Mouse (Mus musculus) right cerebral cortex, postnatal 4 days (tissue): ENCODE results near the gene Baz1b.

Source experiments
- DNase-seq: peaks from one replicate; pipeline ENCODE4 v3.0.0-alpha.2; 2022

The Baz1b gene

GRCm38 (mm10) chr5:135186621-135187348 is at the start of gene Baz1b:
Gene Baz1b (plus strand): TSS chr5:135187264.
- DNase-seq = peak; percentile 95

- no peak for DNase-seq
These were observed 47.2 kb upstream of the Baz1b start for GRCm38 (mm10) chr5:135139881-135140280.

- DNase-seq = no peak
These were observed 42.6 kb upstream of the Baz1b start for GRCm38 (mm10) chr5:135144469-135144868.

GRCm38 (mm10) chr5:135145532-135145931 is 41.5 kb upstream of the Baz1b start:
- DNase-seq = no peak

- DNase-seq = no peak
These were observed 41.1 kb upstream of the Baz1b start for GRCm38 (mm10) chr5:135145955-135146354.

GRCm38 (mm10) chr5:135148715-135149052 is 38.4 kb upstream of the Baz1b start:
- no peak for DNase-seq

- peak; percentile 90 for DNase-seq
These were observed 37.8 kb upstream of the Baz1b start, which contains the start of gene Tbl2 for GRCm38 (mm10) chr5:135149053-135149819. Gene Tbl2 (plus strand): TSS chr5:135149657.

- no peak for DNase-seq
These were observed 37.3 kb upstream of the Baz1b start for GRCm38 (mm10) chr5:135149820-135150178.

- DNase-seq = no peak
These were observed 30.6 kb upstream of the Baz1b start for GRCm38 (mm10) chr5:135156496-135156895.

GRCm38 (mm10) chr5:135161221-135161620 is 25.8 kb upstream of the Baz1b start:
- no peak for DNase-seq

- no peak for DNase-seq
These were observed 25.4 kb upstream of the Baz1b start for GRCm38 (mm10) chr5:135161650-135162049.

GRCm38 (mm10) chr5:135162361-135162760 is 24.7 kb upstream of the Baz1b start:
- DNase-seq = no peak

GRCm38 (mm10) chr5:135162821-135163220 is 24.2 kb upstream of the Baz1b start:
- DNase-seq = no peak

- no peak for DNase-seq
These were observed 20.2 kb upstream of the Baz1b start for GRCm38 (mm10) chr5:135166909-135167308.

- DNase-seq = no peak
These were observed 19.6 kb upstream of the Baz1b start for GRCm38 (mm10) chr5:135167469-135167868.

- DNase-seq = peak; percentile 90
These were observed 18.7 kb upstream of the Baz1b start, which contains the start of gene Bcl7b for GRCm38 (mm10) chr5:135168063-135169062. Gene Bcl7b (plus strand): TSS chr5:135168283.

- no peak for DNase-seq
These were observed 17.6 kb upstream of the Baz1b start for GRCm38 (mm10) chr5:135169479-135169878.

- no peak for DNase-seq
These were observed 15.3 kb upstream of the Baz1b start for GRCm38 (mm10) chr5:135171688-135172220.

GRCm38 (mm10) chr5:135172986-135173385 is 14.1 kb upstream of the Baz1b start:
- no peak for DNase-seq

GRCm38 (mm10) chr5:135175086-135175485 is 12.0 kb upstream of the Baz1b start:
- no peak for DNase-seq

GRCm38 (mm10) chr5:135178523-135178922 is 8.5 kb upstream of the Baz1b start:
- DNase-seq = no peak

GRCm38 (mm10) chr5:135178996-135179395 is 8.1 kb upstream of the Baz1b start:
- no peak for DNase-seq

- no peak for DNase-seq
These were observed 7.4 kb upstream of the Baz1b start for GRCm38 (mm10) chr5:135179616-135180015.
